In the genomic region with DNA sequence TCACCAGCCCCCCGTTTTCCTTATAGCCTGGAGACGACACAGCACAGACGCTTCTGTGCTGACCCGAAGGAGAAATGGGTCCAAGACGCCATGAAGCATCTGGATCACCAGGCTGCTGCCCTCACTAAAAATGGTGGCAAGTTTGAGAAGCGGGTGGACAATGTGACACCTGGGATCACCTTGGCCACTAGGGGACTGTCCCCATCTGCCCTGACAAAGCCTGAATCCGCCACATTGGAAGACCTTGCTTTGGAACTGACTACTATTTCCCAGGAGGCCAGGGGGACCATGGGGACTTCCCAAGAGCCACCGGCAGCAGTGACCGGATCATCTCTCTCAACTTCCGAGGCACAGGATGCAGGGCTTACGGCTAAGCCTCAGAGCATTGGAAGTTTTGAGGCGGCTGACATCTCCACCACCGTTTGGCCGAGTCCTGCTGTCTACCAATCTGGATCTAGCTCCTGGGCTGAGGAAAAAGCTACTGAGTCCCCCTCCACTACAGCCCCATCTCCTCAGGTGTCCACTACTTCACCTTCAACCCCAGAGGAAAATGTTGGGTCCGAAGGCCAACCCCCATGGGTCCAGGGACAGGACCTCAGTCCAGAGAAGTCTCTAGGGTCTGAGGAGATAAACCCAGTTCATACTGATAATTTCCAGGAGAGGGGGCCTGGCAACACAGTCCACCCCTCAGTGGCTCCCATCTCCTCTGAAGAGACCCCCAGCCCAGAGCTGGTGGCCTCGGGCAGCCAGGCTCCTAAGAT, we compare ENCODE assay signal across 19 mouse cellular contexts. TPM values are rescaled to one million over a fixed set of nuclear protein-coding genes. Genes with fewer than 3 reads are reported as not detected.
"Had no signal": no experiment of that assay in that cellular context is flagged by ENCODE, and none has a peak within 500 bp of the region (broad histone marks: within the 10 kb centered on the region; RNA-seq: fewer than 3 reads in every experiment).

No protein-coding gene starts in this region.

- H3K9ac ChIP-seq: intestine, embryonic 15.5 days; lung, embryonic 15.5 days; midbrain, embryonic 15.5 days; neural tube, embryonic 12.5 days had no signal

- H3K9me3 ChIP-seq: intestine, embryonic 15.5 days; lung, embryonic 15.5 days; midbrain, embryonic 10.5 days; midbrain, embryonic 15.5 days; neural tube, embryonic 12.5 days had no signal

- ATAC-seq: midbrain, embryonic 15.5 days had no signal

- H3K4me2 ChIP-seq: liver, embryonic 11.5 days; lung, embryonic 15.5 days; midbrain, embryonic 15.5 days; neural tube, embryonic 12.5 days had no signal

- H3K4me3 ChIP-seq: intestine, embryonic 15.5 days; layer of hippocampus, adult 2 months; lung, embryonic 15.5 days; midbrain, embryonic 10.5 days; midbrain, embryonic 15.5 days; neural tube, embryonic 12.5 days had no signal

- H3K27ac ChIP-seq: midbrain, embryonic 15.5 days; neural tube, embryonic 12.5 days had no signal

- H3K36me3 ChIP-seq: intestine, embryonic 15.5 days; lung, embryonic 15.5 days; midbrain, embryonic 15.5 days; neural tube, embryonic 12.5 days had no signal

- DNase-seq: kidney, adult 8-10 months; kidney, postnatal 10 days; lung, postnatal 14 days; right cerebral cortex, postnatal 4 days; spleen, adult 18-20 months; thymus, adult 2 months; thymus, postnatal 25 days had no signal

- H3K27me3 ChIP-seq: intestine, embryonic 15.5 days; lung, embryonic 15.5 days; midbrain, embryonic 15.5 days; neural tube, embryonic 12.5 days had no signal

RNA-seq across cellular contexts. Expression of a gene that starts 7.9 kb away (rescaled TPM):
- total RNA-seq: monocyte, adult 5-6 weeks; neutrophil, adult 5-6 weeks had no signal

RNA-seq across cellular contexts. Expression of a gene that starts 30.5 kb away (rescaled TPM):
- total RNA-seq: monocyte, adult 5-6 weeks; neutrophil, adult 5-6 weeks had no signal
- polyA plus RNA-seq: intestine, embryonic 15.5 days; liver, embryonic 16.5 days; midbrain, embryonic 10.5 days; neural tube, embryonic 12.5 days; stomach, embryonic 14.5 days had no signal

RNA-seq across cellular contexts. Expression of a gene that starts 34.3 kb away (rescaled TPM):
- total RNA-seq: layer of hippocampus, postnatal 10 days; neutrophil, adult 5-6 weeks had no signal
- polyA plus RNA-seq: intestine, embryonic 15.5 days; liver, embryonic 11.5 days; midbrain, embryonic 10.5 days; neural tube, embryonic 12.5 days; stomach, embryonic 14.5 days had no signal
